Mouse (Mus musculus) forebrain, embryonic 13.5 days (tissue): ENCODE results near the gene Cbr2. TPM values are rescaled to one million over a fixed set of nuclear protein-coding genes. Genes with fewer than 3 reads are reported as not detected.
A peak's percentile ranks its signal among the peaks of the same experiment; 100 is the strongest.

Source experiments
- ATAC-seq: fragments of 200-750 bp; cut with Nextera tagmentation; 2 replicates; pipeline ENCODE4 v1.8.0; 2017
- H3K27ac ChIP-seq: fragments of 300-500 bp; sonication (generic); 2 replicates; pipeline ENCODE4 v1.5.1; 2015; ENCODE audit warnings: inconsistent platforms, mild to moderate bottlenecking, moderate library complexity
- H3K27me3 ChIP-seq: fragments of 300-500 bp; sonication (generic); 2 replicates; pipeline ENCODE4 v1.6.1; 2015; ENCODE audit warnings: mild to moderate bottlenecking, inconsistent platforms
- H3K36me3 ChIP-seq: fragments of 300-500 bp; sonication (generic); 2 replicates; pipeline ENCODE4 v1.6.1; 2015; ENCODE audit warnings: mild to moderate bottlenecking, inconsistent platforms; ENCODE audit not compliant: poor library complexity, severe bottlenecking
- H3K4me1 ChIP-seq: fragments of 300-500 bp; sonication (generic); 2 replicates; pipeline ENCODE4 v1.6.1; 2015; ENCODE audit warnings: inconsistent platforms
- H3K4me2 ChIP-seq: fragments of 300-500 bp; sonication (generic); 2 replicates; pipeline ENCODE4 v1.6.1; 2015; ENCODE audit warnings: inconsistent platforms, mild to moderate bottlenecking, moderate library complexity
- H3K4me3 ChIP-seq: fragments of 300-500 bp; sonication (generic); 2 replicates; pipeline ENCODE4 v1.5.1; 2015; ENCODE audit warnings: mild to moderate bottlenecking, inconsistent platforms
- H3K9ac ChIP-seq: fragments of 300-500 bp; sonication (generic); 2 replicates; pipeline ENCODE4 v1.6.1; 2015; ENCODE audit warnings: mild to moderate bottlenecking, inconsistent platforms
- H3K9me3 ChIP-seq: fragments of 300-500 bp; sonication (generic); replicated peaks from 2 replicates; pipeline ENCODE4 v1.6.1; 2016; ENCODE audit warnings: inconsistent platforms
- WGBS: fragments of 180-500 bp; shearing (Covaris S2); methylation state at CpG from one replicate; pipeline ENCODE4 v1.1.7; 2015; 5-methylcytosine and 5-hydroxymethylcytosine counted together
- polyA plus RNA-seq: library from polyadenylated mRNA; unstranded; fragments of >200 nt; fragmentation: Nextera tagmentation; extraction: Ambion mirVana; gene quantifications from 2 replicates; pipeline ENCODE4 v1.2.1, GENCODE M21; 2015

Gene Cbr2
- polyA plus RNA-seq, 1 experiment from 2014 or later = not detected

DNA sequence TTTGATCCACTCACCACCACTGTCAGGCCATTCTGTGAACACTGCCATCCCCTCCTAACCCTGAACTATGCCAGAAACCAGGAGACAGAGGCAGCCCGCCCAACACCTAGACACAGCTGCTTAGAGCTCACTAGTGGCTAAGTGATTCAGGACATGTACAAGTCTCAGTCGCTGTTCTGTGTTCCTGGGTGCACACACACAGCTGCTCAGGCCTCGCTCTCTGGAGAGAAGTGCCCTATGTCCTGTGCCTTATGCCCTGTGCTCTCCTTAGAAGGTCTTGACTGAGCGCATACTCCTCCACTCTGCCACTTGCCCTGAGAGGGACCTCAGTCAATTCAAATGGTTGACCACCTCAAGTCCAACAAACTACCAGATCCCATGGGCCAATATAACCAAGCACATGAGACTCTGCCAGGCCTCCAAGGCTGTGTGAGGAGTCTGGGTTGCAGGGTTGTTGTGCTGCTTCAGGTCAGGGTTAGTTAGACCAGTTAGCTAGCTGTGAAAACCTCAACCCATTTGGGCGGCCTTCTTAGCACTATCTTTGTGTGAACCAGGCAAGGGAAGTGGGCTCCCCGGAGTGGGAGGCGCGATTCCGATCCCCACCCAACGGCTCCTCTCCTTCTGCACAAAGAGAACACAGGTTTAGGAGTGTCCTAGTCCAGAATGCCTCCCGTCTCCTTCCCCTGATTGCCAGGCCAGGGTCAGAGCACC lies 3.2 kb downstream of the Cbr2 start:
- Histone ChIP-seq H3K27ac (no peak overlapping the region), H3K4me3 (no peak overlapping the region), H3K4me2 (no peak overlapping the region), H3K9me3 (no peaks in the 10 kb centered on the region), H3K4me1 (peaks cover 14% of the 10 kb centered on the region), H3K36me3 (no peaks in the 10 kb centered on the region), H3K27me3 (peaks cover 22% of the 10 kb centered on the region), H3K9ac (no peak overlapping the region)
- ATAC-seq = no peak
- 68% methylated on average over 11 of the region's 11 CpGs for WGBS

DNA sequence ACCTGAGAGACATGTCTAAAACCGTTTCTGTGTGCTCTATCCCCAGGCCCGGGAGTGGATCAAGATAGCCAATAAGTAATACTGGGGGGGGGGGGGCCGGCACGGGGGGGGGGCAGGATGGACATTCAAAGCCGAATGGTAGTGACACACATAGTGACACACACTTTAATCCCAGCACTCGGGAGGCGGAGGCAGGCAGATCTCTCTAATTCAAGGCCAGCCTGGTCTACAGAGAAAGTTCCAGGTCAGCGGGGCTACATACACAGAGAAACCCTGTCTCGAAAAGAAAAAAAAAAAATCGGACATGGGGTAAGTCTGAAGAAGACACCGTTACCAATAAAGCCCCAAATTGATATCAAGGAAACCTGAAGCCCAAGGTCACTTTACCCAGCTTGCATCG lies 4.3 kb downstream of the Cbr2 start:
- peak overlapping the region; percentile 89 for H3K4me2 ChIP-seq
- WGBS = 50% methylated on average over 12 of the region's 12 CpGs

GRCm38 (mm10) chr11:120727169-120727527 lies 4.8 kb downstream of the Cbr2 start, which contains the start of gene Dcxr:
TSS of gene Dcxr (minus strand) at chr11:120727281.
- Histone ChIP-seq H3K4me2 (peak within 1 kb of the TSS; percentile 89), H3K36me3 (no peaks in the 10 kb centered on the region), H3K4me3 (peak within 1 kb of the TSS; percentile 55), H3K27me3 (peaks cover 26% of the 10 kb centered on the region), H3K4me1 (peaks cover 18% of the 10 kb centered on the region), H3K9ac (peak within 1 kb of the TSS; percentile 69), H3K9me3 (no peaks in the 10 kb centered on the region), H3K27ac (no peak within 1 kb of the TSS)
- peak; percentile 90 for ATAC-seq
- WGBS = 0% methylated on average over 14 of the region's 14 CpGs

More for the DNA sequence above, 4.3 kb downstream of the Cbr2 start:
- no peak for ATAC-seq
- Histone ChIP-seq H3K36me3 (no peaks in the 10 kb centered on the region), H3K27ac (no peak overlapping the region), H3K27me3 (peaks cover 22% of the 10 kb centered on the region), H3K9ac (no peak overlapping the region), H3K9me3 (no peaks in the 10 kb centered on the region), H3K4me1 (peaks cover 14% of the 10 kb centered on the region), H3K4me3 (peak overlapping the region; percentile 55)

DNA sequence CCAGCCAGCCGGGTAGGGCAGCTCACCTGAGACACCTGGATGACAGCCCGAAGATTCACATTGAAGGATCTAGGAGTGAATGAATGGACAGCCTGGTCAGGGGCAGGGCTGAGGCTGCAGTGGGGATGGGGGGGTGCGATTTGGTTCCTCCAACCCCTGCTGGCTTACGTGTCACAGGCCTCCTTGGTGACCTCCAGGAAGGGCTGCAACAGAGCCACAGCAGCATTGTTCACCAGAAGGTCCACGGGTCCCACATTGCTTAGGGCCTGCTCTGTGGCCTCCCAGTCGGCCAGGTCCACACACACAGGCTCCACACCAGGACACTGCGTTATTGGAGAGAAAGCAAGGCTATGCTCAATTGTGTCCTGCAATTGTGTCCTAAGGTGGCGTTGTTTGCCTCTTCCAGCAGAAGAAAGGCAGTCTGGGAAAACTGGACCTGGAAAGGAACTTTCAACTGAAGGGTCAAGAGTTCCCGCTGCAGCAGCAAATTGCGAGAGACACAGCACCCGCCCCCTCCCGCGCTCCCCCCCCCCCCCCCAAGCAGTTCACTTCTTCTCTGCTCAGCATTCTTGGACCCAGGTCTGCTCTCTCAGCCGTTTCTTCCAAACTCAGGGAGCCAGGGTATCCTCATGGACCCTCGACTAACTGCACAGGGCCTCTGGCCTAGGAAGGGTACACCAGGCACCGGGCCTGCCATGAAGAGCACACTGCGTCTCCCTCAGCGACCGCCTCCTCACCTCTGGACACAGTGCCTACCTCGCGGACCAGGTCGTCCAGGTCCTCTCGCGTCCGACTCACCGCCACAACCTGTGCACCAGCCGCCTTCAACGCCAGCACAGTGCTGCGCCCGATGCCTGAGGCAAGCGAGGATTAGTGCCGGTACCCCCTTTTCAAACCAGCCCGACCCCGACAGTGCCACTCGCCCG lies 5.4 kb downstream of the Cbr2 start:
- no peaks in the 10 kb centered on the region for H3K36me3 ChIP-seq
- peak overlapping the region; percentile 55 for H3K4me3 ChIP-seq
- 16% methylated on average over 36 of the region's 36 CpGs for WGBS

DNA sequence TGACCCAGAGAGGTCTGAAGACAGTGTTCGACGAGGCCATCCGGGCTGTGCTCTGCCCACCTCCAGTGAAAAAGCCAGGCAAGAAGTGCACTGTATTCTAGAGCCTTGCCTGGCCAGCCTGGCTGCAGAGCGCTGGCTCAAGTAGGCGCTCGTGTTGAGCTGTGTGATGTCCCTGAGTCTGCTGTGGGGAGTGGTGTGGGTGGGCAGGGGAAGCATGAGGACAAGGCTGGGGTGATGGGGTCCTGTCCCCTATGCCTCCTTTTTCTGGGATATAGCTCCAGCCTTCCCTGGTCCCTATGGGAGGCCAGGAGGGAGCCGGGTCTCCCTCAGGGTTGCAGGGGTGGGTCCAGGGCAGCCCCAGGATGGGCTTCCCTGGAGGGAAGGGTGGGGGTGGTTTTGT lies 8.4 kb downstream of the Cbr2 start:
- Histone ChIP-seq H3K36me3 (peaks cover 16% of the 10 kb centered on the region), H3K4me3 (no peak overlapping the region), H3K27me3 (peaks cover 22% of the 10 kb centered on the region), H3K4me2 (no peak overlapping the region), H3K9me3 (no peaks in the 10 kb centered on the region), H3K4me1 (peaks cover 30% of the 10 kb centered on the region), H3K9ac (no peak overlapping the region), H3K27ac (no peak overlapping the region)
- no peak for ATAC-seq
- 88% methylated on average over 7 of the region's 7 CpGs for WGBS

More for the DNA sequence above, 5.4 kb downstream of the Cbr2 start:
- 0 out of 2 replicates have a peak, but pooled peaks have one; percentile 10 for ATAC-seq
- Histone ChIP-seq H3K4me2 (peak overlapping the region; percentile 89), H3K9ac (peak overlapping the region; percentile 69), H3K27ac (no peak overlapping the region), H3K4me1 (peaks cover 25% of the 10 kb centered on the region), H3K27me3 (peaks cover 28% of the 10 kb centered on the region), H3K9me3 (no peaks in the 10 kb centered on the region)

- Histone ChIP-seq H3K27ac (no peak overlapping the region), H3K4me1 (peaks cover 30% of the 10 kb centered on the region), H3K27me3 (peaks cover 15% of the 10 kb centered on the region), H3K36me3 (peaks cover 23% of the 10 kb centered on the region), H3K4me3 (no peak overlapping the region), H3K9ac (0 out of 2 replicates have a peak overlapping the region, but pooled peaks have one; percentile 88), H3K9me3 (no peaks in the 10 kb centered on the region), H3K4me2 (peak overlapping the region; percentile 99)
- no peak for ATAC-seq
- 84% methylated on average over 11 of the region's 11 CpGs for WGBS
Observed at GRCm38 (mm10) chr11:120722761-120723382, 9.0 kb downstream of the Cbr2 start.

DNA sequence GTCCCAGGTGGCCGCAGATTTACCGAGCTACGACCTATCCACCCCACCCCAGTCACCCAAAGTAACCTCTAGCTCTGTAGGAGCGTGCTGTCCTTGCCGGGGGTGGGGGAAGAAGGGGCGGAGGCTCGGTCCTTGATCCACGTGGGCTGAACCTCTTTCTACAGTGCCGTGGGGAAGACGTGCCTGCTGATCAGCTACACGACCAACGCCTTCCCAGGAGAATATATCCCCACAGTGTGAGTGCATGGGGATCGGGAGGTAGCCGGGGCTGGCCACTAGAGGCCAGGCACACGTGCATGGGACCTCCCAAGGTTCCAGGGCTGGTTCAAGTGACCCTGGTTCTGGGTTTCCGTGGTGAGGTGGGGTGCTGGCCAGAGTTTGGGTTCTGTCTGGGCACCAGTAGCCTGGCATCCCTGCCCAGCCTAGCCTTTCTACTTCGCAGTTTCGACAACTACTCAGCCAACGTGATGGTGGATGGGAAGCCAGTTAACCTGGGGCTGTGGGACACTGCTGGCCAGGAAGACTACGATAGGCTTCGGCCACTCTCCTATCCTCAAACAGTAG lies 9.8 kb downstream of the Cbr2 start:
- Histone ChIP-seq H3K27me3 (peaks cover 14% of the 10 kb centered on the region), H3K9ac (peak overlapping the region; percentile 88), H3K36me3 (peaks cover 30% of the 10 kb centered on the region), H3K27ac (no peak overlapping the region), H3K4me1 (peaks cover 29% of the 10 kb centered on the region), H3K9me3 (no peaks in the 10 kb centered on the region), H3K4me3 (peak overlapping the region; percentile 63), H3K4me2 (peak overlapping the region; percentile 99)
- WGBS = 20% methylated on average over 21 of the region's 21 CpGs
- ATAC-seq = peak; percentile 7; the same call in 1 of the 2 replicates

- H3K27ac ChIP-seq = peak within 1 kb of the TSS; percentile 10; the same call in 1 of the 2 replicates
- peak within 1 kb of the TSS; percentile 63 for H3K4me3 ChIP-seq
- peaks cover 34% of the 10 kb centered on the region for H3K36me3 ChIP-seq
- peaks cover 21% of the 10 kb centered on the region for H3K4me1 ChIP-seq
- H3K9me3 ChIP-seq = no peaks in the 10 kb centered on the region
- H3K4me2 ChIP-seq = peak within 1 kb of the TSS; percentile 99
- H3K27me3 ChIP-seq = peaks cover 11% of the 10 kb centered on the region
- peak within 1 kb of the TSS; percentile 88 for H3K9ac ChIP-seq
- peak; percentile 86 for ATAC-seq
- WGBS = under 1% methylated on average over 70 of the region's 90 CpGs
Observed at GRCm38 (mm10) chr11:120721124-120722066, 10.5 kb downstream of the Cbr2 start, which contains the start of gene Rac3. TSS of gene Rac3 (plus strand) at chr11:120721470.

GRCm38 (mm10) chr11:120720450-120720849 lies 11.5 kb downstream of the Cbr2 start:
- Histone ChIP-seq H3K4me2 (peak overlapping the region; percentile 99), H3K9ac (peak overlapping the region; percentile 88), H3K4me1 (peaks cover 22% of the 10 kb centered on the region), H3K27ac (0 out of 2 replicates have a peak overlapping the region, but pooled peaks have one; percentile 10), H3K4me3 (peak overlapping the region; percentile 63), H3K9me3 (no peaks in the 10 kb centered on the region), H3K36me3 (peaks cover 40% of the 10 kb centered on the region), H3K27me3 (peaks cover 11% of the 10 kb centered on the region)
- ATAC-seq = peak; percentile 10; the same call in 1 of the 2 replicates
- WGBS = 8% methylated on average over 17 of the region's 17 CpGs

DNA sequence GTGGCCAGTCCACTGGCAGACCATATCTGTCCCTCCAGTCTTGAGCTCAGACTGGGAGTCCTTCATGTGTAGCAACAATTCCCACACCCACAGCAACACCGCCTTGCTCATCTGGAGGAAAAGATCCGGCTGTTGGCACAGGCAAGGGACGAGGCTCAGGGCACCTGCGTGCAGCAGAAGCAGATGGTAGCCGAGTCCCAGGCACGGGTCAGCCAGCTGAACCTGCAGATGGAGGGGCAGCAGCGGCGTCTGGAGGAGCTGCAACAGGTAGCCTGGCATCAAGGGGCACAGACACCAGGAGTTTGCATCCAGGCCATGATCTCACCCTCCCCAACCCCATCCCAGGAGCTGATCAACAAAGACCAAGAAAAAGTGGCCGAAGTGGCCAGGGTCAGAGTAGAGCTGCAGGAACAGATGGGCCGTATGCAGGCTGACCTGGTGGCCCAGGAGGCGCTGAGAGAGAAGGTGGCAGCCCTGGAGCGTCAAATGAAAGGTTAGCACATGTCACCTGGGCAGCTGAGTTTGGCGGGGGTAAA lies 12.0 kb downstream of the Cbr2 start:
- H3K4me2 ChIP-seq = no peak overlapping the region
- H3K4me3 ChIP-seq = no peak overlapping the region
- H3K36me3 ChIP-seq = peaks cover 44% of the 10 kb centered on the region
- ATAC-seq = no peak
- no peaks in the 10 kb centered on the region for H3K9me3 ChIP-seq
- H3K27me3 ChIP-seq = peaks cover 11% of the 10 kb centered on the region
- peaks cover 27% of the 10 kb centered on the region for H3K4me1 ChIP-seq
- no peak overlapping the region for H3K27ac ChIP-seq
- no peak overlapping the region for H3K9ac ChIP-seq
- 87% methylated on average over 13 of the region's 13 CpGs for WGBS
